Mouse (Mus musculus) CH12.LX (cell line): ENCODE results near the gene Dnajb13.

ENCODE experiments used
- CHD2 ChIP-seq: IDR thresholded peaks from 2 replicates; pipeline ENCODE4 v1.6.1; 2011; ENCODE audit warnings: low read length, improper control_type of control experiment
- CTCF ChIP-seq, 2 experiments: IDR thresholded peaks in 1 of 2; conservative IDR thresholded peaks in 1 of 2; 2 replicates each; pipeline ENCODE4 v1.5.1; 2011 to 2012; ENCODE audit warnings: low read depth in 2 of 2, low read length in 2 of 2, improper control_type of control experiment in 1 of 2, inconsistent platforms in 1 of 2, mild to moderate bottlenecking in 1 of 2, moderate library complexity in 1 of 2
- ETS1 ChIP-seq: conservative IDR thresholded peaks from 2 replicates; pipeline ENCODE4 v1.6.1; 2012; ENCODE audit warnings: low read depth, mild to moderate bottlenecking, inconsistent platforms, low read length, improper control_type of control experiment, moderate library complexity
- MAFK ChIP-seq: IDR thresholded peaks from 2 replicates; pipeline ENCODE4 v1.6.1; 2011; ENCODE audit warnings: low read length, improper control_type of control experiment; ENCODE audit not compliant: insufficient replicate concordance
- MXI1 ChIP-seq: IDR thresholded peaks from 2 replicates; pipeline ENCODE4 v1.6.1; 2011; ENCODE audit warnings: mild to moderate bottlenecking, low read depth, low read length, improper control_type of control experiment

DNA sequence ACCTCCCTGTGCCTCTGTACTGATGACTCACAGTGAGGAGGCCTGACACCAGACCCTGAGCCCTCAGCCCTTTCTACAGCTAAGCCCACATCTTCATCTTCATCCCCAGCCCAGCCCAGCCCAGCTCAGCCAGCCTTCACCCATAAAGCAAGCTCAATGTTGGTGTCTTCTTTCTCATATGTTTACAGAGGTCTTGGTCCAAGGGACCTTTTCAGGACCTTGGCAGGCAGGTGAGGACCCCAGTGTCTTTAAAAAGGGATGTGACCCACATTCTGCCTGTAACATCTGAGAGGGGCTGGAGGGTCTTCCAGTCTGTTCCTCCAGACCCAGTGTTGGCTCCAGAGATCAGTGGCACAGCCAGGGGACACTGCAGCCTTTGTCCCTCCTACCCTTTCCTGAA, 15.3 kb downstream of the Dnajb13 start:
- TF ChIP-seq CTCF (conservative IDR thresholded peaks at IDR 0.05 in 1 of 2, IDR thresholded peaks at IDR 0.05 in 1 of 2; ENCODE audit: low read depth in 2 of 2, low read length in 2 of 2): no peak
- TF ChIP-seq MXI1: no peak
- TF ChIP-seq MAFK: no peak
- no peak for TF ChIP-seq ETS1
- TF ChIP-seq CHD2: no peak
